Mouse (Mus musculus) MEL (cell line): ENCODE results near the gene Atg9b.

Source experiments
- POLR2A ChIP-seq, 2 experiments: IDR thresholded peaks; 2 replicates each; pipeline ENCODE4 v1.6.1; 2011 to 2012; ENCODE audit warnings: low read length in 2 of 2, mild to moderate bottlenecking in 2 of 2, control low read depth in 1 of 2, improper control_type of control experiment in 1 of 2, low read depth in 1 of 2, moderate library complexity in 1 of 2; ENCODE audit not compliant: control insufficient read depth in 1 of 2, insufficient read depth in 1 of 2, poor library complexity in 1 of 2
- TBP ChIP-seq: IDR thresholded peaks from 2 replicates; pipeline ENCODE4 v1.8.0; 2011; ENCODE audit warnings: low read depth, low read length, improper control_type of control experiment

DNA sequence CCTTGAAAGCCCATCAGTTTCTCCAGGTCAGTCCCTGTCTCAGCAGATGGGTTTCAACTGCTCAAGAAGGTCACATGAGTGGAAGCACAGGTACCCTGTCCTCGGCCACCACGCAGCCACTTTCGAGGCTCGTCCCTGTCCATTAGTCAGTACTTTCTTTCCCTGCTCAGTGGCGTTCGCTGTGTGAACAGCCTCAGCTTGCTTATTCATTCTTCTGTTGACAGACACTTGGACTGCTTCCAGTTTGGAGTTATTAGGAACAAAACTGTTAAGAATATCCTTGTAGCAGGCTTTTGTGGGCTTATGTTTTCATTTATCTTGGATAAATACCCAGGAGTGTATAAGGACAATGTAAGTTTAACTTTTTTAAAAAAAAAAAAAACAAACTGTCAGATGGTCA lies 17.7 kb downstream of the Atg9b start:
- TF ChIP-seq TBP (no peak), POLR2A (IDR thresholded peaks at IDR 0.05; ENCODE audit: control insufficient read depth in 1 of 2, insufficient read depth in 1 of 2, low read depth in 1 of 2, low read length in 2 of 2, poor library complexity in 1 of 2) (no peak)
